Mouse (Mus musculus) myocyte (in vitro differentiated cells): ENCODE measurements around the gene Nsg1. TPM values are rescaled to one million over a fixed set of nuclear protein-coding genes. Genes with fewer than 3 reads are reported as not detected.

Experiments used
- H3K27me3 ChIP-seq: one replicate; pipeline ENCODE4 v1.6.1; 2011; ENCODE audit not compliant: control insufficient read depth, insufficient read depth, insufficient read length
- H3K36me3 ChIP-seq: one replicate; pipeline ENCODE4 v1.6.1; 2011; ENCODE audit not compliant: control insufficient read depth, insufficient read depth
- H3K4me2 ChIP-seq: one replicate; pipeline ENCODE4 v1.6.1; 2011; ENCODE audit warnings: low read depth, control low read depth
- H3K4me3 ChIP-seq: one replicate; pipeline ENCODE4 v1.5.1; 2011; ENCODE audit warnings: mild to moderate bottlenecking, control low read depth, moderate library complexity
- H3K79me2 ChIP-seq: one replicate; pipeline ENCODE4 v1.6.1; 2011; ENCODE audit not compliant: control insufficient read depth, insufficient read depth
- H3ac ChIP-seq: one replicate; pipeline ENCODE4 v1.6.1; 2011; ENCODE audit not compliant: control insufficient read depth, insufficient read length
- CEBPB ChIP-seq: IDR thresholded peaks from 2 replicates; pipeline ENCODE4 v1.6.1; 2011; ENCODE audit warnings: mild to moderate bottlenecking, moderate library complexity; ENCODE audit not compliant: poor library complexity, insufficient read depth, severe bottlenecking
- E2F4 ChIP-seq: IDR thresholded peaks from one replicate; pipeline ENCODE4 v1.6.1; 2011; ENCODE audit warnings: mild to moderate bottlenecking, control low read depth, moderate library complexity; ENCODE audit not compliant: insufficient read depth
- MAX ChIP-seq: IDR thresholded peaks from one replicate; pipeline ENCODE4 v1.6.1; 2011; ENCODE audit warnings: low read depth, mild to moderate bottlenecking, control low read depth
- MYOD1 ChIP-seq, 3 experiments: IDR thresholded peaks; one replicate each; pipeline ENCODE4 v1.6.1; 2011; ENCODE audit warnings: control low read depth in 2 of 3, low read depth in 2 of 3, mild to moderate bottlenecking in 2 of 3, moderate library complexity in 1 of 3; ENCODE audit not compliant: insufficient read length in 2 of 3, control insufficient read depth in 1 of 3
- MYOG ChIP-seq, 3 experiments: IDR thresholded peaks; one replicate each; pipeline ENCODE4 v1.6.1; 2011; ENCODE audit warnings: control low read depth in 2 of 3, low read depth in 2 of 3, mild to moderate bottlenecking in 2 of 3; ENCODE audit not compliant: insufficient read length in 2 of 3, control insufficient read depth in 1 of 3, insufficient read depth in 1 of 3
- POLR2A ChIP-seq: IDR thresholded peaks from one replicate; pipeline ENCODE4 v1.6.1; 2011; ENCODE audit warnings: low read depth, mild to moderate bottlenecking, control low read depth, moderate library complexity; ENCODE audit not compliant: insufficient read length
- POLR2AphosphoS2 ChIP-seq: IDR thresholded peaks from one replicate; pipeline ENCODE4 v1.6.1; 2011; ENCODE audit warnings: low read depth, control low read depth; ENCODE audit not compliant: insufficient read length
- REST ChIP-seq: IDR thresholded peaks from one replicate; pipeline ENCODE4 v1.6.1; 2011; ENCODE audit warnings: mild to moderate bottlenecking, control low read depth, moderate library complexity; ENCODE audit not compliant: insufficient read depth, insufficient read length
- SRF ChIP-seq: IDR thresholded peaks from one replicate; pipeline ENCODE4 v1.6.1; 2011; ENCODE audit warnings: low read depth; ENCODE audit not compliant: control insufficient read depth, insufficient read length
- TCF12 ChIP-seq: IDR thresholded peaks from one replicate; pipeline ENCODE4 v1.6.1; 2011; ENCODE audit warnings: mild to moderate bottlenecking, control low read depth; ENCODE audit not compliant: poor library complexity, insufficient read depth, severe bottlenecking
- TCF3 ChIP-seq: IDR thresholded peaks from one replicate; pipeline ENCODE4 v1.6.1; 2011; ENCODE audit warnings: low read depth, control low read depth; ENCODE audit not compliant: insufficient read length
- USF1 ChIP-seq: IDR thresholded peaks from one replicate; pipeline ENCODE4 v1.6.1; 2011; ENCODE audit warnings: low read depth, mild to moderate bottlenecking, control low read depth, moderate library complexity
- polyA plus RNA-seq: library from polyadenylated mRNA; unstranded; fragments of >200 nt; fragmentation: generic; extraction: Trizol; gene quantifications from one replicate; pipeline ENCODE4 v1.2.1, GENCODE M21; 2012; ENCODE audit warnings: missing spikeins

Nsg1 gene
- polyA plus RNA-seq, 1 experiment, result 13.8 TPM

- H3K36me3 ChIP-seq, result peaks cover 5% of the 10 kb centered on the region
- no peak overlapping the region for H3ac ChIP-seq
- no peaks in the 10 kb centered on the region for H3K79me2 ChIP-seq
- no peak overlapping the region for H3K4me3 ChIP-seq
- no peaks in the 10 kb centered on the region for H3K27me3 ChIP-seq
- no peak overlapping the region for H3K4me2 ChIP-seq
- TF ChIP-seq TCF3, result no peak
- TF ChIP-seq POLR2AphosphoS2, result no peak
- TF ChIP-seq CEBPB, result no peak
- no peak for TF ChIP-seq MYOD1 (IDR thresholded peaks at IDR 0.05; ENCODE audit: control insufficient read depth in 1 of 3, insufficient read length in 2 of 3, low read depth in 2 of 3)
- TF ChIP-seq MYOG (IDR thresholded peaks at IDR 0.05; ENCODE audit: control insufficient read depth in 1 of 3, insufficient read depth in 1 of 3, insufficient read length in 2 of 3, low read depth in 2 of 3), result no peak
- TF ChIP-seq E2F4, result no peak
- TF ChIP-seq SRF, result no peak
- no peak for TF ChIP-seq POLR2A
- no peak for TF ChIP-seq USF1
- no peak for TF ChIP-seq REST
- no peak for TF ChIP-seq TCF12
- no peak for TF ChIP-seq MAX
Measured at GRCm38 (mm10) chr5:38126519-38127306, 33.0 kb downstream of the Nsg1 start.

- Histone ChIP-seq H3K27me3 (no peaks in the 10 kb centered on the region), H3K36me3 (peaks cover 5% of the 10 kb centered on the region), H3K79me2 (no peaks in the 10 kb centered on the region), H3K4me2 (no peak overlapping the region), H3ac (no peak overlapping the region), H3K4me3 (no peak overlapping the region)
- TF ChIP-seq SRF (no peak), TCF3 (no peak), MAX (no peak), TCF12 (no peak), POLR2A (no peak), MYOD1 (IDR thresholded peaks at IDR 0.05; ENCODE audit: control insufficient read depth in 1 of 3, insufficient read length in 2 of 3, low read depth in 2 of 3) (no peak), USF1 (no peak), E2F4 (no peak), REST (no peak), CEBPB (no peak), POLR2AphosphoS2 (no peak), MYOG (IDR thresholded peaks at IDR 0.05; ENCODE audit: control insufficient read depth in 1 of 3, insufficient read depth in 1 of 3, insufficient read length in 2 of 3, low read depth in 2 of 3) (no peak)
Measured at GRCm38 (mm10) chr5:38121699-38122098, 38.0 kb downstream of the Nsg1 start.

GRCm38 (mm10) chr5:38119268-38119667 lies 40.4 kb downstream of the Nsg1 start:
- Histone ChIP-seq H3K27me3 (no peaks in the 10 kb centered on the region), H3K79me2 (no peaks in the 10 kb centered on the region), H3K4me3 (no peak overlapping the region), H3K36me3 (peaks cover 5% of the 10 kb centered on the region), H3K4me2 (no peak overlapping the region), H3ac (no peak overlapping the region)
- TF ChIP-seq REST (no peak), TCF12 (no peak)

GRCm38 (mm10) chr5:38117056-38117455 lies 42.7 kb downstream of the Nsg1 start:
- H3K4me3 ChIP-seq, result no peak overlapping the region
- no peaks in the 10 kb centered on the region for H3K79me2 ChIP-seq
- H3K4me2 ChIP-seq, result no peak overlapping the region
- H3K36me3 ChIP-seq, result peaks cover 3% of the 10 kb centered on the region
- H3ac ChIP-seq, result no peak overlapping the region
- TF ChIP-seq E2F4 (no peak), POLR2AphosphoS2 (no peak), CEBPB (no peak), MYOG (IDR thresholded peaks at IDR 0.05; ENCODE audit: control insufficient read depth in 1 of 3, insufficient read depth in 1 of 3, insufficient read length in 2 of 3, low read depth in 2 of 3) (no peak), MAX (no peak), TCF12 (no peak), USF1 (no peak), TCF3 (no peak), SRF (no peak), POLR2A (no peak), REST (no peak), MYOD1 (IDR thresholded peaks at IDR 0.05; ENCODE audit: control insufficient read depth in 1 of 3, insufficient read length in 2 of 3, low read depth in 2 of 3) (no peak)
- H3K27me3 ChIP-seq, result no peaks in the 10 kb centered on the region

GRCm38 (mm10) chr5:38114526-38114925 lies 45.2 kb downstream of the Nsg1 start:
- no peaks in the 10 kb centered on the region for H3K79me2 ChIP-seq
- H3K36me3 ChIP-seq, result no peaks in the 10 kb centered on the region
- H3ac ChIP-seq, result no peak overlapping the region
- H3K4me2 ChIP-seq, result no peak overlapping the region
- H3K4me3 ChIP-seq, result no peak overlapping the region
- H3K27me3 ChIP-seq, result no peaks in the 10 kb centered on the region
- TF ChIP-seq POLR2A (no peak), USF1 (no peak), TCF3 (no peak), CEBPB (no peak), TCF12 (no peak)
